Mouse (Mus musculus): ENCODE results near the gene Supt7l. TPM values are rescaled to one million over a fixed set of nuclear protein-coding genes. Genes with fewer than 3 reads are reported as not detected.

Gene Supt7l
- polyA plus RNA-seq, 1 experiment from 2014 or later: 18.3 TPM

- H3K27ac ChIP-seq (ENCODE audit: low read length): no peak overlapping the region
- H3K9ac ChIP-seq (ENCODE audit: low read length): no peak overlapping the region
- H3K4me2 ChIP-seq (ENCODE audit: low read depth, low read length): no peak overlapping the region
- no peaks in the 10 kb centered on the region for H3K27me3 ChIP-seq (ENCODE audit: control insufficient read depth, insufficient read depth, low read length)
- no peaks in the 10 kb centered on the region for H3K4me1 ChIP-seq (ENCODE audit: control insufficient read depth, insufficient read depth, low read length)
- H3K9me3 ChIP-seq (replicated peaks; ENCODE audit: control insufficient read depth, low read length): no peaks in the 10 kb centered on the region
- 93% methylated on average over 6 of the region's 6 CpGs for WGBS
- no peak for ATAC-seq (ENCODE audit: insufficient read depth, low FRiP score)
- no peak overlapping the region for H3K4me3 ChIP-seq (replicated peaks; ENCODE audit: low read length)
- peaks cover 28% of the 10 kb centered on the region for H3K36me3 ChIP-seq (ENCODE audit: control insufficient read depth, insufficient read depth, low read length)
Measured at GRCm38 (mm10) chr5:31469711-31470110, 57.9 kb downstream of the Supt7l start.

GRCm38 (mm10) chr5:31467798-31468197 lies 59.8 kb downstream of the Supt7l start:
- WGBS: 83% methylated on average over 3 of the region's 3 CpGs

More at GRCm38 (mm10) chr5:31467798-31468197, 59.8 kb downstream of the Supt7l start:
- Histone ChIP-seq H3K4me1 (ENCODE audit: control insufficient read depth, insufficient read depth, low read length) (no peaks in the 10 kb centered on the region), H3K36me3 (ENCODE audit: control insufficient read depth, insufficient read depth, low read length) (peaks cover 19% of the 10 kb centered on the region), H3K9ac (ENCODE audit: low read length) (no peak overlapping the region), H3K4me3 (replicated peaks; ENCODE audit: low read length) (no peak overlapping the region), H3K27me3 (ENCODE audit: control insufficient read depth, insufficient read depth, low read length) (no peaks in the 10 kb centered on the region), H3K4me2 (ENCODE audit: low read depth, low read length) (no peak overlapping the region), H3K27ac (ENCODE audit: low read length) (no peak overlapping the region), H3K9me3 (replicated peaks; ENCODE audit: control insufficient read depth, low read length) (no peaks in the 10 kb centered on the region)
- ATAC-seq (ENCODE audit: insufficient read depth, low FRiP score): no peak

Other genes starting within 250 kb of the Supt7l start
- 34.6 and 35.1 TPM in 2 replicates for gene Ift172, start 236.7 kb downstream of the Supt7l start, polyA plus RNA-seq (2015; fragmentation: Nextera tagmentation; extraction: Ambion mirVana)
- 23.0 and 23.7 TPM in 2 replicates for gene Fndc4, start 231.7 kb downstream of the Supt7l start, polyA plus RNA-seq (2015; fragmentation: Nextera tagmentation; extraction: Ambion mirVana)
- gene Gckr, start 230.4 kb downstream of the Supt7l start, polyA plus RNA-seq (2015; fragmentation: Nextera tagmentation; extraction: Ambion mirVana): 0.89 and 1.3 TPM in 2 replicates
- gene Zfp512, start 75.4 kb downstream of the Supt7l start, polyA plus RNA-seq (2015; fragmentation: Nextera tagmentation; extraction: Ambion mirVana): 40.6 and 42.9 TPM in 2 replicates
- not detected in 2 replicates for gene 4930548H24Rik, start 42.1 kb downstream of the Supt7l start, polyA plus RNA-seq (2015; fragmentation: Nextera tagmentation; extraction: Ambion mirVana)
- gene Gpn1, start 33.1 kb downstream of the Supt7l start, polyA plus RNA-seq (2015; fragmentation: Nextera tagmentation; extraction: Ambion mirVana): 49.2 and 52.9 TPM in 2 replicates
- gene Slc4a1ap, start 812 bp downstream of the Supt7l start, polyA plus RNA-seq (2015; fragmentation: Nextera tagmentation; extraction: Ambion mirVana): 24.0 and 26.2 TPM in 2 replicates
- 313 and 319 TPM in 2 replicates for gene Mrpl33, start 69.1 kb upstream of the Supt7l start, polyA plus RNA-seq (2015; fragmentation: Nextera tagmentation; extraction: Ambion mirVana)
- 7.4 and 8.6 TPM in 2 replicates for gene Rbks, start 169.8 kb upstream of the Supt7l start, polyA plus RNA-seq (2015; fragmentation: Nextera tagmentation; extraction: Ambion mirVana)
- 62.6 and 64.2 TPM in 2 replicates for gene Babam2, start 169.9 kb upstream of the Supt7l start, polyA plus RNA-seq (2015; fragmentation: Nextera tagmentation; extraction: Ambion mirVana)

Data from stomach, embryonic 16.5 days (tissue).